Mouse (Mus musculus) CH12.LX (cell line): ENCODE measurements at regions not wholly inside any gene's neighbourhood (a gene's known extent, or its start where the extent isn't known, plus 50 kb on each side); places are given as distances from the start of the nearest gene placed in this dataset.

Source experiments
- CTCF ChIP-seq, 2 experiments: IDR thresholded peaks in 1 of 2; conservative IDR thresholded peaks in 1 of 2; 2 replicates each; pipeline ENCODE4 v1.5.1; 2011 to 2012; ENCODE audit warnings: low read depth in 2 of 2, low read length in 2 of 2, improper control_type of control experiment in 1 of 2, inconsistent platforms in 1 of 2, mild to moderate bottlenecking in 1 of 2, moderate library complexity in 1 of 2
- RAD21 ChIP-seq: IDR thresholded peaks from 2 replicates; pipeline ENCODE4 v1.6.1; 2011; ENCODE audit warnings: low read depth, mild to moderate bottlenecking, low read length, improper control_type of control experiment, moderate library complexity

GRCm38 (mm10) chr8:116398565-116399205 is 106.1 kb upstream of the Dynlrb2 start:
- no peak for TF ChIP-seq CTCF (conservative IDR thresholded peaks at IDR 0.05 in 1 of 2, IDR thresholded peaks at IDR 0.05 in 1 of 2; ENCODE audit: low read depth in 2 of 2, low read length in 2 of 2)
- no peak for TF ChIP-seq RAD21
